Mouse (Mus musculus): ENCODE results near the gene Uqcr11.
A peak's percentile ranks its signal among the peaks of the same experiment; 100 is the strongest.

The Uqcr11 gene

DNA sequence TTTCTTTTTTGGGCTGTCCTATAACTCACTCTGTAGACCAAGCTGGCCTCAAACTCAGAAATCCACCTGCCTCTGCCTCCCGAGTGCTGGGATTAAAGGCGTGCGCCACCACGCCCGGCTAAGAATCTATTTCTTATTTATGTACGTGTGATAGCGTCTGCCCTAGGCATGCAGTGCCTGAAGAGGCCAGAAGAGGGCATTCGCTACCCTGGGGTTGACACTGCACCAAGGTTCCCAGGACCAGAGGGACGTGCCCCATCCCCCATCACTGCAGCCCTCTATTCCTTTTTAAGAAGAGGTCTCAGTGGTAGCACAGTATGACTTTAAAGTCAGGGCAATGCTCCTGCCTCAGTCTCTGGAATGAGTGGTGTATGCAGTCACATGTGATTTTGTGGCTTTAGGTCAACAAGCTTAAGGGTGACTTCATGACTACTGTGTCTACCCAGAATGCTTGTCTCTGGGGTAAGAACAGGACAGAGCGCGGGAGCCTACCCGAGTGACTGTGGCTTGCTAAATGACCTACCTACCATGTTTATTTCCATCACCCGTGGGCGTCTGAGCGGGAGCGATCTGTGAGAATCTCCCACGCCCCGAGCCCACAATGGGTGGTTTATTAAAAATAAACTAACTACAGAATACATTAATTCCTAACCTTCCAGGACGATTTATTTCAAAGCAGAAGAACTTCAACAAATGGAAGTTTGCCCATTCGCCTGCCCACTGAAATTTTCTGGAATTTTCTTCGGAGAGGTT, 36.5 kb downstream of the Uqcr11 start:
- DNase-seq, result no peak

DNA sequence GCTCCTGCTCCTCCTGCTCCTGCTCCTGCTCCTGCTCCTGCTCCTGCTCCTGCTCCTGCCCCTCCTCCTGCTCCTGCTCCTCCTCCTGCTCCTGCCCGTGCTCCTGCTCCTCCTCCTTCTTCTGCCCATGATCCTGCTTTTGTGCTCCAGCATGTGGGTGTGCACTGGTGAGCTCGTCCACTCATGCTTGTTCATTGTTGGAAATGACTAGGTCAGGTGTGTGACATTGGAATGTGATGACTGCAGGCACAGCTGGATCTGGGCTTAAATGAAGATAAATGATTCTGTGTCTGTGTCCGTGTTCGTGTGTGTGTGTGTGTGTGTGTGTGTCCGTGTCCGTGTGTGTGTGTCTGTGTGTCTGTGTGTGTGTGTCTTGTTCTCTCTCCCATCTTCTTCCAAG, 38.2 kb downstream of the Uqcr11 start:
- DNase-seq, result no peak

- no peak for DNase-seq
These were observed 38.7 kb downstream of the Uqcr11 start for GRCm38 (mm10) chr10:80367954-80368353.

DNA sequence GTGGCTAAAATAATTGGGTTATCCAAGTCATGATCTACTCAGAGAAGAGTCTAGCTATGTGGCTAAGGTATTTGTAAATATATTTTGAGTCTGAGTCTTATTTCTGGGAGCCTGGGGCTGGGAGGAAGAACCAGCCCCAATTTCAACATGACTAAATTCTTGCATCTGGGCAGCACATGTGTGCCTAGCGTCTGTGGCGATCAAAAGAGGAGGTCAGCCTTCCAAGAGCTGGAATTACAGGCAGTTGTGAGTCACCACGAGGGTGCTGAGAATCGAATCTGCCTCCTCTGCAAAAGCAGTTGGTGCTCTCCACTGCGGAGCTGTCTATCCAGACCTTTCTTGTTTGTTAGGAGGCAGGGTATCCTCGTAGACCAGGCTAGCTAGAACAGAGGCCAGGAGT, 40.9 kb downstream of the Uqcr11 start:
- DNase-seq, result no peak

DNA sequence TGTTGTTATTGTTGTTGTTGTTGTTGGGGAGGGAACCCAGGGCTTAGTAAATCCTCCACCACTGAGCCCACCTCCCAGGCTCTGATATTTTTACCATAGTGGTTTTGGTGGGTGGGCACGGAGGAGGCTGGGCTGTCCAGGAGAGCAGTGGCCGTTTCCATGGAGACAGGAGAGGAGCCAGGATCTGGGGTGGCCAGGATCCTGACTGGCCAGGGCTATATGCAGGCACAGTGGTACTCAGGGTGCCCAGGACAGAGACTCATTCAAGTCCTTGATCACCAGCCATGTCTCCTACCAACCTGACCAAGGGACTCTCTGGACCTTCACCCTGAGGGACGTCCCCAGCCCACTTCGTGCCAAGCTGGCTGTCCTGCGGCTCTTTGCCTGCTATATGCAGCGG, 42.9 kb downstream of the Uqcr11 start:
- DNase-seq, result no peak

GRCm38 (mm10) chr10:80357994-80358639, 48.5 kb downstream of the Uqcr11 start:
- DNase-seq, result peak; percentile 86

- DNase-seq, result no peak
These were observed 49.3 kb downstream of the Uqcr11 start for GRCm38 (mm10) chr10:80357336-80357735.

- no peak for DNase-seq
These were observed 49.9 kb downstream of the Uqcr11 start for GRCm38 (mm10) chr10:80356737-80357136.

- peak; percentile 84 for DNase-seq
These were observed 50.5 kb downstream of the Uqcr11 start, which contains the start of gene Plk5 for GRCm38 (mm10) chr10:80356001-80356682. Plk5 (plus strand) TSS chr10:80356459.

DNA sequence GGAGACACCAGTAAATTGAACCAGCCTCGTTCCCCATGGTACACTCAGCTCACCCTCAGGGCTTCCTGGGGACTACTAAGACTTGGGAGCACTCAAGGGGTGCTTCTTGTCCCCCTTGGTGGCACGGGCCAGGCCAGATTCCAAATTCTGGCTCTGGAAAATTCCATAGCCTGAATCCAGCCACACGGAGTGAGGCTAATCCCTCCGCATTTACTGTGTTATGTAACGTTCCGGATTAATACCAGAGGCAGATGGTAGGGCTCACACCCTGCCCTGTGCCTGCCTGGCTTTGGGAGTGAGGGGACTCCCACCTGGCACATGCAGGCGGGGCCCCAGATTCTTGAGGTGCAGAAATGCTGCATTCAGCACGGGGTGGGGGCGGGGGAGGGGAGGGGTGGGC, 51.2 kb downstream of the Uqcr11 start:
- peak; percentile 89 for DNase-seq
